22 mouse cellular contexts compared by ENCODE assay signal in the genomic region with DNA sequence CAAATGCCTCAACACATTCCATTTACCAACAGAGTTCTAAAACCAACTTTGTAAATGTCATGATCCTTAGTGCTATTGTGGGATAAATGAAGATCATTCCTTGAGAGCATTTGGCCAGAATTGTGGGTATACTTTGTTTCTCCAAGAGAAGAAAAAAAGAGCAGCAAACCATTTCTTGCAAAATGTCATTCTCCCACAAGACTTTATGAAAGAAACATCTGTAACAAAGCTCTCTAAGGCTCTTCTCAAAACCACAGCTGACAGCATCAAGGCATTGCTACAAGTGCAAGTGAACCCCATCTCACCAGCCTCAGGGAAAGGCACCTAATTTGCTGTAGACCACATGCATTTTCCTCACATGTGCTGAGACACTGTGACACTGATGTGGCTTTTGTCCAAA.
DNase-seq lines count a peak whose midpoint lies in the region; ATAC-seq lines count a peak whose summit lies in the region.
"Had no signal": no experiment of that assay in that cellular context is flagged by ENCODE, and none has a peak within 500 bp of the region (broad histone marks: within the 10 kb centered on the region; RNA-seq: fewer than 3 reads in every experiment).

No protein-coding gene starts in this region.

- DNase-seq in cerebellum, postnatal 10 days, result peak; percentile 4 to 5
- no peak for DNase-seq in cerebellum, postnatal 4 days (ENCODE audit: low spot score in 2 of 2)
- DNase-seq in hindbrain, embryonic 14.5 days (ENCODE audit: low spot score), result peak; percentile 27
- peak; percentile 73 for DNase-seq in midbrain, embryonic 11.5 days (ENCODE audit: low spot score, missing footprints)
- DNase-seq in mesoderm, embryonic 11.5 days (ENCODE audit: low read depth, low spot score), result peak; percentile 0
- DNase-seq in liver, result no peak
- DNase-seq: adrenal gland, adult 2 months; adrenal gland, postnatal 25 days; cerebellum, adult 2 months; cerebellum, postnatal 14 days; gastrocnemius, adult 2 months; gastrocnemius, postnatal 25 days had no signal

- no peak overlapping the region for H3K27ac ChIP-seq in hindbrain, embryonic 14.5 days
- no peak overlapping the region for H3K27ac ChIP-seq in hindbrain, embryonic 13.5 days
- no peak overlapping the region for H3K27ac ChIP-seq in midbrain, embryonic 11.5 days (ENCODE audit: low read depth, low read length)
- no peak overlapping the region for H3K27ac ChIP-seq in midbrain, embryonic 16.5 days (ENCODE audit: low read length)
- H3K27ac ChIP-seq: embryonic facial prominence, embryonic 13.5 days; forebrain, embryonic 10.5 days; gastrocnemius, adult 2 months; hindbrain, embryonic 10.5 days had no signal

- no peaks in the 10 kb centered on the region for H3K9me3 ChIP-seq in hindbrain, embryonic 14.5 days (ENCODE audit: control insufficient read depth, low read length)
- no peaks in the 10 kb centered on the region for H3K9me3 ChIP-seq in hindbrain, embryonic 13.5 days
- no peaks in the 10 kb centered on the region for H3K9me3 ChIP-seq in midbrain, embryonic 11.5 days (ENCODE audit: control insufficient read depth, low read length)
- H3K9me3 ChIP-seq in midbrain, embryonic 16.5 days (replicated peaks; ENCODE audit: control insufficient read depth, low read length, poor library complexity, severe bottlenecking), result no peaks in the 10 kb centered on the region
- H3K9me3 ChIP-seq: embryonic facial prominence, embryonic 13.5 days; forebrain, embryonic 10.5 days; heart, embryonic 12.5 days; hindbrain, embryonic 10.5 days had no signal

- H3K9ac ChIP-seq in hindbrain, embryonic 14.5 days, result no peak overlapping the region
- H3K9ac ChIP-seq in hindbrain, embryonic 13.5 days, result no peak overlapping the region
- no peak overlapping the region for H3K9ac ChIP-seq in midbrain, embryonic 11.5 days (ENCODE audit: low read length)
- no peak overlapping the region for H3K9ac ChIP-seq in midbrain, embryonic 16.5 days (ENCODE audit: low read depth, low read length)
- H3K9ac ChIP-seq: embryonic facial prominence, embryonic 13.5 days; heart, embryonic 12.5 days had no signal

- no peak overlapping the region for H3K4me2 ChIP-seq in hindbrain, embryonic 14.5 days (replicated peaks)
- no peak overlapping the region for H3K4me2 ChIP-seq in hindbrain, embryonic 13.5 days
- no peak overlapping the region for H3K4me2 ChIP-seq in midbrain, embryonic 11.5 days
- no peak overlapping the region for H3K4me2 ChIP-seq in midbrain, embryonic 16.5 days (ENCODE audit: low read length)
- H3K4me2 ChIP-seq: embryonic facial prominence, embryonic 13.5 days; heart, embryonic 12.5 days had no signal

- no peaks in the 10 kb centered on the region for H3K4me1 ChIP-seq in hindbrain, embryonic 14.5 days (replicated peaks; ENCODE audit: control insufficient read depth, insufficient read depth, low read length)
- no peaks in the 10 kb centered on the region for H3K4me1 ChIP-seq in hindbrain, embryonic 13.5 days (replicated peaks)
- no peaks in the 10 kb centered on the region for H3K4me1 ChIP-seq in midbrain, embryonic 11.5 days (ENCODE audit: control insufficient read depth, insufficient read depth, low read length)
- H3K4me1 ChIP-seq in midbrain, embryonic 16.5 days (ENCODE audit: control insufficient read depth, insufficient read depth, low read length), result no peaks in the 10 kb centered on the region
- H3K4me1 ChIP-seq: embryonic facial prominence, embryonic 13.5 days; forebrain, embryonic 10.5 days; heart, embryonic 12.5 days; hindbrain, embryonic 10.5 days had no signal

- ATAC-seq in hindbrain, embryonic 14.5 days (ENCODE audit: low FRiP score), result no peak
- ATAC-seq in hindbrain, embryonic 13.5 days (ENCODE audit: low FRiP score), result no peak
- ATAC-seq in midbrain, embryonic 11.5 days (ENCODE audit: low FRiP score), result no peak
- ATAC-seq in midbrain, embryonic 16.5 days, result no peak
- ATAC-seq: activated CD4-positive, CD25-positive, alpha-beta regulatory T cell, adult 4 months; inflammation-experienced regulatory T-cells, adult 6 months; intestine, postnatal 0 days; Patski had no signal

- H3K27me3 ChIP-seq in hindbrain, embryonic 14.5 days (ENCODE audit: control insufficient read depth, insufficient read depth, low read length), result no peaks in the 10 kb centered on the region
- H3K27me3 ChIP-seq in hindbrain, embryonic 13.5 days, result no peaks in the 10 kb centered on the region
- no peaks in the 10 kb centered on the region for H3K27me3 ChIP-seq in midbrain, embryonic 11.5 days (ENCODE audit: control insufficient read depth, insufficient read depth, low read length)
- H3K27me3 ChIP-seq in midbrain, embryonic 16.5 days (ENCODE audit: control insufficient read depth, insufficient read depth, low read depth, low read length), result no peaks in the 10 kb centered on the region
- H3K27me3 ChIP-seq: embryonic facial prominence, embryonic 13.5 days; heart, embryonic 12.5 days; Patski had no signal

- no peak overlapping the region for H3K4me3 ChIP-seq in hindbrain, embryonic 14.5 days (replicated peaks; ENCODE audit: low read length)
- H3K4me3 ChIP-seq in hindbrain, embryonic 13.5 days, result no peak overlapping the region
- H3K4me3 ChIP-seq in midbrain, embryonic 11.5 days (ENCODE audit: low read depth, low read length), result no peak overlapping the region
- no peak overlapping the region for H3K4me3 ChIP-seq in midbrain, embryonic 16.5 days (ENCODE audit: low read depth, low read length)
- H3K4me3 ChIP-seq: embryonic facial prominence, embryonic 13.5 days; forebrain, embryonic 10.5 days; gastrocnemius, adult 2 months; heart, embryonic 12.5 days; hindbrain, embryonic 10.5 days had no signal

- no peaks in the 10 kb centered on the region for H3K36me3 ChIP-seq in hindbrain, embryonic 14.5 days (replicated peaks; ENCODE audit: control insufficient read depth, insufficient read depth)
- no peaks in the 10 kb centered on the region for H3K36me3 ChIP-seq in hindbrain, embryonic 13.5 days
- no peaks in the 10 kb centered on the region for H3K36me3 ChIP-seq in midbrain, embryonic 11.5 days (ENCODE audit: control insufficient read depth, insufficient read depth, low read length)
- no peaks in the 10 kb centered on the region for H3K36me3 ChIP-seq in midbrain, embryonic 16.5 days (ENCODE audit: control insufficient read depth, insufficient read depth, low read length)
- H3K36me3 ChIP-seq: embryonic facial prominence, embryonic 13.5 days; forebrain, embryonic 10.5 days; heart, embryonic 12.5 days; hindbrain, embryonic 10.5 days had no signal

Comparison
In these comparisons a context has a peak if more than half of its experiments do, and no peak if none do; other contexts are left out.
1. DNase-seq: peak in cerebellum, postnatal 10 days (2 of 2), hindbrain, embryonic 14.5 days (single experiment), midbrain, embryonic 11.5 days (single experiment) and mesoderm, embryonic 11.5 days (single experiment); none in cerebellum, postnatal 4 days (0 of 2) and liver (single experiment).